Mouse (Mus musculus): ENCODE measurements around the gene Cryba2. TPM values are rescaled to one million over a fixed set of nuclear protein-coding genes. Genes with fewer than 3 reads are reported as not detected.

Cryba2 gene
- not detected for polyA plus RNA-seq (2014; fragmentation: Illumina TruSeq; extraction: RNeasy Lipid Tissue Mini Kit (QIAGEN cat#74804); ENCODE audit: insufficient read depth, low read depth, low replicate concordance)

GRCm38 (mm10) chr1:74893134-74893855, at the start of gene Cryba2:
TSS of gene Cryba2 (minus strand) at chr1:74893143.

GRCm38 (mm10) chr1:74935402-74935801, 42.5 kb upstream of the Cryba2 start, which contains the start of gene Cfap65:
TSS of gene Cfap65 (minus strand) at chr1:74935599.

GRCm38 (mm10) chr1:74885369-74886042, 7.4 kb downstream of the Cryba2 start, which contains the start of gene Fev:
TSS of gene Fev (minus strand) at chr1:74885419.

GRCm38 (mm10) chr1:74854306-74855056, 38.5 kb downstream of the Cryba2 start, which contains the start of gene Cdk5r2:
TSS of gene Cdk5r2 (plus strand) at chr1:74854934.

Other genes starting within 250 kb of the Cryba2 start
- 5.7 TPM for gene Ttll4, start 231.4 kb downstream of the Cryba2 start, polyA plus RNA-seq (2014; fragmentation: Illumina TruSeq; extraction: RNeasy Lipid Tissue Mini Kit (QIAGEN cat#74804); ENCODE audit: insufficient read depth, low read depth, low replicate concordance)
- gene Cyp27a1, start 179.6 kb downstream of the Cryba2 start, polyA plus RNA-seq (2014; fragmentation: Illumina TruSeq; extraction: RNeasy Lipid Tissue Mini Kit (QIAGEN cat#74804); ENCODE audit: insufficient read depth, low read depth, low replicate concordance): 18.6 TPM
- gene Prkag3, start 143.9 kb downstream of the Cryba2 start, polyA plus RNA-seq (2014; fragmentation: Illumina TruSeq; extraction: RNeasy Lipid Tissue Mini Kit (QIAGEN cat#74804); ENCODE audit: insufficient read depth, low read depth, low replicate concordance): 1.6 TPM
- gene Wnt6, start 121.3 kb downstream of the Cryba2 start, polyA plus RNA-seq (2014; fragmentation: Illumina TruSeq; extraction: RNeasy Lipid Tissue Mini Kit (QIAGEN cat#74804); ENCODE audit: insufficient read depth, low read depth, low replicate concordance): 0.14 TPM
- not detected for gene Wnt10a, start 101.6 kb downstream of the Cryba2 start, polyA plus RNA-seq (2014; fragmentation: Illumina TruSeq; extraction: RNeasy Lipid Tissue Mini Kit (QIAGEN cat#74804); ENCODE audit: insufficient read depth, low read depth, low replicate concordance)
- gene Cdk5r2, start 38.2 kb downstream of the Cryba2 start, polyA plus RNA-seq (2014; fragmentation: Illumina TruSeq; extraction: RNeasy Lipid Tissue Mini Kit (QIAGEN cat#74804); ENCODE audit: insufficient read depth, low read depth, low replicate concordance): not detected
- gene Fev, start 7.7 kb downstream of the Cryba2 start, polyA plus RNA-seq (2014; fragmentation: Illumina TruSeq; extraction: RNeasy Lipid Tissue Mini Kit (QIAGEN cat#74804); ENCODE audit: insufficient read depth, low read depth, low replicate concordance): not detected
- gene Cfap65, start 42.5 kb upstream of the Cryba2 start, polyA plus RNA-seq (2014; fragmentation: Illumina TruSeq; extraction: RNeasy Lipid Tissue Mini Kit (QIAGEN cat#74804); ENCODE audit: insufficient read depth, low read depth, low replicate concordance): 3.6 TPM
- gene Ihh, start 58.5 kb upstream of the Cryba2 start, polyA plus RNA-seq (2014; fragmentation: Illumina TruSeq; extraction: RNeasy Lipid Tissue Mini Kit (QIAGEN cat#74804); ENCODE audit: insufficient read depth, low read depth, low replicate concordance): not detected
- gene Nhej1, start 232.1 kb upstream of the Cryba2 start, polyA plus RNA-seq (2014; fragmentation: Illumina TruSeq; extraction: RNeasy Lipid Tissue Mini Kit (QIAGEN cat#74804); ENCODE audit: insufficient read depth, low read depth, low replicate concordance): 3.9 TPM
- gene Slc23a3, start 240.7 kb upstream of the Cryba2 start, polyA plus RNA-seq (2014; fragmentation: Illumina TruSeq; extraction: RNeasy Lipid Tissue Mini Kit (QIAGEN cat#74804); ENCODE audit: insufficient read depth, low read depth, low replicate concordance): 0.54 TPM
- gene Cnppd1, start 249.6 kb upstream of the Cryba2 start, polyA plus RNA-seq (2014; fragmentation: Illumina TruSeq; extraction: RNeasy Lipid Tissue Mini Kit (QIAGEN cat#74804); ENCODE audit: insufficient read depth, low read depth, low replicate concordance): 42.7 TPM
- gene Retreg2, start 249.6 kb upstream of the Cryba2 start, polyA plus RNA-seq (2014; fragmentation: Illumina TruSeq; extraction: RNeasy Lipid Tissue Mini Kit (QIAGEN cat#74804); ENCODE audit: insufficient read depth, low read depth, low replicate concordance): 54.4 TPM